Mouse (Mus musculus): ENCODE measurements around the gene Edem3. TPM values are rescaled to one million over a fixed set of nuclear protein-coding genes. Genes with fewer than 3 reads are reported as not detected.
"Not testable (repeated sequence)": the region's sequence is repeated elsewhere in the genome, so short reads cannot be mapped to it uniquely, and the experiment has no call there.

Gene Edem3
- polyA plus RNA-seq, 1 experiment: 0.64 TPM

DNA sequence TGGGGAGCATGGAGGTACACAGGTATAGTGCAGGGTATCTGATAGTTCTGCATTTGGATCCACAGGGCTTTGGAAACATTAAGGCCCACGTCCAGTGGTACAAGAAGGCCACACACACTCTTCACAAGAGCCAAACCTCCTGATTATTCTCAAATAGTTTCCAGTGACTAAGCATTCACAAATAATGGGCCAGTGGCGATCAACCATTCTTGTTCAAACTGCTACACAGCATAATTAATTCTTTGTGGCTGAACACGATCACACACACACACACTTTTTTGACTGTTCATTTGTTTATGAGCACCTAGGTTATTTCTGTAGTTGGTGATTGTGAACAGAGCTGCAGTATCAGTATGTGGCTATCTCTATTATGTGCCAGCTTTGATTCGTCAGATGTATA, 34.0 kb downstream of the Edem3 start:
- TF ChIP-seq FLI1 (IDR thresholded peaks at IDR 0.05; ENCODE audit: low read length): no peak
- H3K9me3 ChIP-seq: no peaks in the 10 kb centered on the region
- H3K4me3 ChIP-seq (replicated peaks): no peak overlapping the region
- no peaks in the 10 kb centered on the region for H3K27me3 ChIP-seq (replicated peaks)
- peaks cover 83% of the 10 kb centered on the region for H3K36me3 ChIP-seq (replicated peaks; ENCODE audit: low read length)
- no peaks in the 10 kb centered on the region; the same call in 1 of the 2 replicates for H3K4me1 ChIP-seq

DNA sequence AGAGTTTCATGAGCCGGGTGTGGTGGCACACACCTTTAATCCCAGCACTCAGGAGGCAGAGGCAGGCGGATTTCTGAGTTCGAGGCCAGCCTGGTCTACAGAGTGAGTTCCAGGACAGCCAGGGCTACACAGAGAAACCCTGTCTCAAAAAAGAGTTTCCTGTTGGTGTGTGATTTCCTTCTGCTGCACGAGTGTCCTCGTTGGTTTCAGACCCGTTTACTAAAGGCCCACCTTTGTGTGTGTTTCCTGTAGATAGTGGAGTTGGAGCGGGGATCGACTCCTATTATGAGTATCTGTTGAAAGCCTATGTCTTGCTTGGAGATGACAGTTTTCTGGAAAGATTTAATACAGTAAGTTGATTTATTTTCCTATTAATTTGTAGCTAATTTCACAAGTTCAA, 36.9 kb downstream of the Edem3 start:
- not testable (repeated sequence) for H3K27me3 ChIP-seq (replicated peaks); H3K9me3 ChIP-seq; H3K4me1 ChIP-seq; H3K4me3 ChIP-seq (replicated peaks)
- peaks cover 90% of the 10 kb centered on the region for H3K36me3 ChIP-seq (replicated peaks; ENCODE audit: low read length)

DNA sequence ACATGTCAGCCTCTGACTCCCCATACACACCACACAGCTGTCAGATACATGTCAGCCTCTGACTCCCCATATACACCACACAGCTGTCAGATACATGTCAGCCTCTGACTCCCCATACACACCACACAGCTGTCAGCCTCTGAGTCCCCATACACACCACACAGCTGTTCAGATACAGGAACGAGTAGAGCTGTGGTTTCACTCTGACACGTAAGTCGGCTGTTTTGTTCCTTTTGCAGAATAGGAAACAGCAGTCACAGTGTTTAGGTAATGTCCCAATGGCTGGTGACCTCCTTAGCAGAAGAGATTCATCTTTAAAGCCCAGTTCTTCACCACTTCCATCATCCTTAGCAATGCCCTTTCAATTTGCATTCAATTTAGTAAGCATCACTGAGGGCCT, 47.6 kb downstream of the Edem3 start:
- H3K4me3 ChIP-seq (replicated peaks); H3K9me3 ChIP-seq; H3K4me1 ChIP-seq; H3K27me3 ChIP-seq (replicated peaks): not testable (repeated sequence)
- H3K36me3 ChIP-seq (replicated peaks; ENCODE audit: low read length): peaks cover 73% of the 10 kb centered on the region

DNA sequence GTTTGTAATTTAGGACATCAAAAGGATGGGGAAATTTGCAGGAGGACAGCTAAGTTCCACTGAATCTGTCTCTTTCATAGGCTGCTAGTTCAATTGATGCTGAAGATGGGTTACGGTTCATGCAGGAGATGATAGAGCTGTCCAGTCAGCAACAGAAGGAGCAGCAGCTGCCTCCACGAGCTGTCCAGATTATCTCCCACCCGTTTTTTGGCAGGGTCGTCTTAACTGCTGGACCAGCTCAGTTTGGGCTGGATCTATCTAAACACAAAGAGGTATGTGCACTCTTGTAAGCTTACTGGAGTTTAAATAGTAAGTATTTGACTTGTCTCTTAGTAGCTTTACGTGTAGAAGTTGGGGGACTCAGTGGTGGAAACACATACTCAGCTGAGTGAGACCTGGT, 52.1 kb downstream of the Edem3 start:
- H3K27me3 ChIP-seq (replicated peaks): no peaks in the 10 kb centered on the region
- peaks cover 5% of the 10 kb centered on the region; the same call in 1 of the 2 replicates for H3K4me1 ChIP-seq
- H3K36me3 ChIP-seq (replicated peaks; ENCODE audit: low read length): peaks cover 87% of the 10 kb centered on the region
- TF ChIP-seq FLI1 (IDR thresholded peaks at IDR 0.05; ENCODE audit: low read length): no peak
- no peak for TF ChIP-seq GATA1 (IDR thresholded peaks at IDR 0.05; ENCODE audit: borderline replicate concordance, low read length)
- H3K9me3 ChIP-seq: no peaks in the 10 kb centered on the region
- H3K4me3 ChIP-seq (replicated peaks): no peak overlapping the region

GRCm38 (mm10) chr1:151810628-151811421, 55.7 kb downstream of the Edem3 start:
- Histone ChIP-seq H3K4me1 (peaks cover 6% of the 10 kb centered on the region), H3K4me3 (replicated peaks) (no peak overlapping the region), H3K36me3 (replicated peaks; ENCODE audit: low read length) (peaks cover 87% of the 10 kb centered on the region), H3K27me3 (replicated peaks) (no peaks in the 10 kb centered on the region), H3K9me3 (peaks cover 2% of the 10 kb centered on the region; the same call in 1 of the 2 replicates)
- TF ChIP-seq GATA1 (IDR thresholded peaks at IDR 0.05; ENCODE audit: borderline replicate concordance, low read length) (no peak), FLI1 (IDR thresholded peaks at IDR 0.05; ENCODE audit: low read length) (no peak)

- H3K9me3 ChIP-seq: peaks cover 4% of the 10 kb centered on the region; the same call in 1 of the 2 replicates
- H3K36me3 ChIP-seq (replicated peaks; ENCODE audit: low read length): peaks cover 87% of the 10 kb centered on the region
- TF ChIP-seq FLI1 (IDR thresholded peaks at IDR 0.05; ENCODE audit: low read length) (no peak), GATA1 (IDR thresholded peaks at IDR 0.05; ENCODE audit: borderline replicate concordance, low read length) (no peak)
- peaks cover 6% of the 10 kb centered on the region for H3K4me1 ChIP-seq
- no peaks in the 10 kb centered on the region for H3K27me3 ChIP-seq (replicated peaks)
- no peak overlapping the region for H3K4me3 ChIP-seq (replicated peaks)
These were observed 56.3 kb downstream of the Edem3 start for GRCm38 (mm10) chr1:151811456-151811855.

GRCm38 (mm10) chr1:151812004-151812712, 57.0 kb downstream of the Edem3 start:
- H3K9me3 ChIP-seq: peaks cover 4% of the 10 kb centered on the region; the same call in 1 of the 2 replicates
- TF ChIP-seq FLI1 (IDR thresholded peaks at IDR 0.05; ENCODE audit: low read length): no peak
- no peak for TF ChIP-seq GATA1 (IDR thresholded peaks at IDR 0.05; ENCODE audit: borderline replicate concordance, low read length)
- peaks cover 12% of the 10 kb centered on the region for H3K4me1 ChIP-seq
- H3K36me3 ChIP-seq (replicated peaks; ENCODE audit: low read length): peaks cover 87% of the 10 kb centered on the region
- H3K27me3 ChIP-seq (replicated peaks): no peaks in the 10 kb centered on the region
- H3K4me3 ChIP-seq (replicated peaks): no peak overlapping the region

GRCm38 (mm10) chr1:151816051-151816450, 60.9 kb downstream of the Edem3 start:
- Histone ChIP-seq H3K27me3 (replicated peaks) (no peaks in the 10 kb centered on the region), H3K4me1 (peaks cover 12% of the 10 kb centered on the region), H3K4me3 (replicated peaks) (no peak overlapping the region), H3K36me3 (replicated peaks; ENCODE audit: low read length) (peaks cover 84% of the 10 kb centered on the region), H3K9me3 (peaks cover 4% of the 10 kb centered on the region; the same call in 1 of the 2 replicates)
- no peak for TF ChIP-seq GATA1 (IDR thresholded peaks at IDR 0.05; ENCODE audit: borderline replicate concordance, low read length)
- TF ChIP-seq FLI1 (IDR thresholded peaks at IDR 0.05; ENCODE audit: low read length): no peak

DNA sequence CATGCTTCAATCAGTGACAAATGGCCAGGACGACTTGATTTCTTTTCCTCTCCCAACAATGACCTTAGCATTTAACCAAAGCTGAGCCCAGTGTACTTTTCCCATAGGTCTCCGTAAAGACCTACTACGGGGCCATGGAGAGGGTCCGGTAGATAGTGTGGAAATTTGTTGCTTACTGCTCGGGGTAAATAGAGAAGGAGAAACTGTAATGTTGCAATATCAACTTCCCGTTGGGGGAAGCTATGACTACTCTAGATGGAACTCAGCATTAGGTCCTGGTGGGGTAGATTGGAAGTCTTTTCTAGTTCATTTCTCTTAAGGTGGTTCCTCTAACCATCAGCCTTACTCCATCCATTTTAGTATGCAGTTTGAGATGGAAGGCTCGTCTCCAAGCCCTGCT, 64.0 kb downstream of the Edem3 start:
- TF ChIP-seq GATA1 (IDR thresholded peaks at IDR 0.05; ENCODE audit: borderline replicate concordance, low read length) (no peak), FLI1 (IDR thresholded peaks at IDR 0.05; ENCODE audit: low read length) (no peak)
- H3K4me3 ChIP-seq (replicated peaks): no peak overlapping the region
- peaks cover 60% of the 10 kb centered on the region for H3K36me3 ChIP-seq (replicated peaks; ENCODE audit: low read length)
- H3K4me1 ChIP-seq: peaks cover 6% of the 10 kb centered on the region
- H3K9me3 ChIP-seq: peaks cover 4% of the 10 kb centered on the region; the same call in 1 of the 2 replicates
- no peaks in the 10 kb centered on the region for H3K27me3 ChIP-seq (replicated peaks)

DNA sequence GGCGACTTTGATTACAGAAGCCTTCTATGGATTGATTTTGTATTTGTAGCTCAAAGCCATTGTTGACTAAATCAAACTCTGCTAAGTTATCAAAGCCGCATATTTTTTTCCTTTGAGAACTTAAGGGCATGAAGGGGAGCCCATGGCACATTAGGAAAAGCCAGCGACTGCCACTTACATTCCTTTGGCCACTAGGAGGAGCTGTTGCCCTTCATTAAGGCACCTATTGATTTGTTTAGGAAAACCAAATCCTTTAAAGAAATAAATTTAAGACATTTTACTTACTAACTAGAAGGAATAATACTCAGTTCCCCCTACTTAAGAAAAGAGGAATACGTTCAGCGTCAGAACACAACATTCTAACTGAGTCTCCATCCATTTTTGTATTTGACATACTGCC, 65.3 kb downstream of the Edem3 start:
- H3K9me3 ChIP-seq: peaks cover 4% of the 10 kb centered on the region; the same call in 1 of the 2 replicates
- no peak for TF ChIP-seq FLI1 (IDR thresholded peaks at IDR 0.05; ENCODE audit: low read length)
- H3K4me3 ChIP-seq (replicated peaks): no peak overlapping the region
- peaks cover 48% of the 10 kb centered on the region for H3K36me3 ChIP-seq (replicated peaks; ENCODE audit: low read length)
- no peaks in the 10 kb centered on the region for H3K27me3 ChIP-seq (replicated peaks)
- peaks cover 6% of the 10 kb centered on the region for H3K4me1 ChIP-seq
